Mouse (Mus musculus) embryonic stem cell, embryonic (primary cell): ENCODE measurements around the gene Cep170.

ENCODE experiments used
- CTCF ChIA-PET, 4 experiments: fragments of 300-600 bp in 2 of 4; fragments of 350-600 bp in 2 of 4; sonication (Branson Sonifier 250); formaldehyde crosslinking; loops; one replicate each; lab custom pipeline; 2022; ENCODE audit warnings: inconsistent platforms in 2 of 4; lab: Charles Lee
- POLR2A ChIA-PET, 4 experiments: fragments of 300-600 bp in 2 of 4; fragments of 350-600 bp in 2 of 4; sonication (Branson Sonifier 250); formaldehyde crosslinking; loops; one replicate each; lab custom pipeline; 2022; ENCODE audit warnings: antibody characterized with exemption in 4 of 4, inconsistent platforms in 1 of 4; lab: Charles Lee

Cep170 gene

GRCm38 (mm10) chr1:176697091-176697490, 116.8 kb downstream of the Cep170 start:
- POLR2A ChIA-PET: no interaction called here
- CTCF ChIA-PET: interaction anchor here in 2 of 4 experiments (0.6 to 0.7 kb wide), 3 partner anchors 344 to 923 kb away, joined by 3 read pairs; no protein-coding TSS in a partner anchor

DNA sequence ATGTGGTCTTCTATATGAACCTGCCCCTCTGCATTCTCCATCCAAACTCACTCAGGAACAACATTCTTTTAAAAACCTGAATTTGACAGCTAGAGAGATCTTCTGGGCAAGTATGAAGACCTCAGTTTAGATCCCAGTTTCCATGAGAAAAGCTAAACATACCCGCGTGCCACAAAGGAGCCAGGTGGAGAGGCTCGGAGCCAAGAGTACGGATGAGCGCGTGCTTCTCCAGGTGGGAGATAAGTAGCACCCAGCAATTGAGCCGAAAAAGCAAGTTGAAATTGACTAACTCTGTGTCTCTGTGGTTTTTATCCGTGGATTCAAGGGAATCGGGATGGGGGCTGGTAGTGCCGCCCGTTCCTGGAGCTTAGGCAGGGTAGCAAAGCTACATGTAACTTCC, 122.8 kb downstream of the Cep170 start:
- ChIA-PET POLR2A (no interaction called here), CTCF (no interaction called here)

DNA sequence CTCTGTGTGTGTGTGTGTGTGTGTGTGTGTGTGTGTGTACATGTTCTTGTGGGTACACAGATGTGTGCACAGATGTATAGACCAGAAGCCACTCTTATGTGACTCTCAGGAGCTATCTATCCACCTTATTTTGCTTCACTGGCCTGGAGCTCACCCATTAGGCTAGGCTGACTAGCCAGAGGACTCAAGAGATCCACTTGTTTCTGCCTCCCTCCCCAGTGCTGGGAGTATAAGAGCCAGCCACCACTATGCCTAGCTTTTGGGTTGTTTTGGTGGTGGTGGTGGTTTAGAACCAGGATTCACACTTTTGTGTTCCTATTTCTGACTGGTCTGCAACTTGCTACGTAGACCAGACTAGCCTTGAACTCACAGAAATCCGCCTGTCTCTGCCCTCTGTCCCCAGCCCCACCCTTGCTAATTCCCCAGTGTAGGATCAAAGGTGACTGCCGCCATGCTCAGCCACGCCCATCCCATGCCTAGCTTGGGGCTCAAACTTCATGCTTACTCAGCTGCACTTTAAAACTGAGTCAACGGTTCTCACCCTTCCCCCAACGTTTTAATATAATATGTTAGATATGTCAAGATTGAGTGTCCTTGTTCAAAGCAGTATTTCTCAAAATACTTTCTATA, 125.5 kb downstream of the Cep170 start:
- ChIA-PET POLR2A (interaction anchor here in 1 of 4 experiments (0.7 kb wide), 1 partner anchor 814 kb away, joined by 6 read pairs; no protein-coding TSS in a partner anchor), CTCF (interaction anchor here in 1 of 4 experiments (0.6 kb wide), 1 partner anchor 36 kb away, joined by 4 read pairs; no protein-coding TSS in a partner anchor)
